Mouse (Mus musculus): ENCODE results near the gene Bad. TPM values are rescaled to one million over a fixed set of nuclear protein-coding genes. Genes with fewer than 3 reads are reported as not detected.
A peak's percentile ranks its signal among the peaks of the same experiment; 100 is the strongest.
"Not testable (repeated sequence)": the region's sequence is repeated elsewhere in the genome, so short reads cannot be mapped to it uniquely, and the experiment has no call there.

Gene Bad
- polyA plus RNA-seq, 1 experiment, result 197 TPM

- no peaks in the 10 kb centered on the region for H3K9me3 ChIP-seq
- peaks cover 57% of the 10 kb centered on the region for H3K36me3 ChIP-seq (replicated peaks; ENCODE audit: low read length)
- H3K4me3 ChIP-seq (replicated peaks), result peak overlapping the region; percentile 99
- TF ChIP-seq GATA1 (IDR thresholded peaks at IDR 0.05; ENCODE audit: borderline replicate concordance, low read length) (no peak), FLI1 (IDR thresholded peaks at IDR 0.05; ENCODE audit: low read length) (no peak)
- no peaks in the 10 kb centered on the region for H3K27me3 ChIP-seq (replicated peaks)
- H3K4me1 ChIP-seq, result peaks cover 67% of the 10 kb centered on the region
Measured at GRCm38 (mm10) chr19:6981465-6981864, 39.8 kb downstream of the Bad start.

- Histone ChIP-seq H3K4me1 (peaks cover 63% of the 10 kb centered on the region), H3K27me3 (replicated peaks) (no peaks in the 10 kb centered on the region), H3K9me3 (no peaks in the 10 kb centered on the region), H3K4me3 (replicated peaks) (no peak overlapping the region), H3K36me3 (replicated peaks; ENCODE audit: low read length) (peaks cover 38% of the 10 kb centered on the region)
- no peak for TF ChIP-seq FLI1 (IDR thresholded peaks at IDR 0.05; ENCODE audit: low read length)
- TF ChIP-seq GATA1 (IDR thresholded peaks at IDR 0.05; ENCODE audit: borderline replicate concordance, low read length), result no peak
Measured at GRCm38 (mm10) chr19:6983621-6984020, 42.0 kb downstream of the Bad start.

GRCm38 (mm10) chr19:6985300-6985699, 43.6 kb downstream of the Bad start:
- Histone ChIP-seq H3K4me3 (replicated peaks) (no peak overlapping the region), H3K4me1 (peaks cover 60% of the 10 kb centered on the region), H3K36me3 (replicated peaks; ENCODE audit: low read length) (peaks cover 45% of the 10 kb centered on the region), H3K27me3 (replicated peaks) (no peaks in the 10 kb centered on the region), H3K9me3 (no peaks in the 10 kb centered on the region)
- TF ChIP-seq GATA1 (IDR thresholded peaks at IDR 0.05; ENCODE audit: borderline replicate concordance, low read length) (no peak), FLI1 (IDR thresholded peaks at IDR 0.05; ENCODE audit: low read length) (no peak)

- Histone ChIP-seq H3K27me3 (replicated peaks) (no peaks in the 10 kb centered on the region), H3K36me3 (replicated peaks; ENCODE audit: low read length) (peaks cover 45% of the 10 kb centered on the region), H3K4me1 (peaks cover 59% of the 10 kb centered on the region), H3K4me3 (replicated peaks) (peak overlapping the region; percentile 95), H3K9me3 (no peaks in the 10 kb centered on the region)
- no peak for TF ChIP-seq GATA1 (IDR thresholded peaks at IDR 0.05; ENCODE audit: borderline replicate concordance, low read length)
- no peak for TF ChIP-seq FLI1 (IDR thresholded peaks at IDR 0.05; ENCODE audit: low read length)
Measured at GRCm38 (mm10) chr19:6985951-6986708, 44.5 kb downstream of the Bad start.

- peaks cover 56% of the 10 kb centered on the region for H3K4me1 ChIP-seq
- H3K4me3 ChIP-seq (replicated peaks), result peak within 1 kb of the TSS; percentile 95
- no peak for TF ChIP-seq GATA1 (IDR thresholded peaks at IDR 0.05; ENCODE audit: borderline replicate concordance, low read length)
- no peak for TF ChIP-seq FLI1 (IDR thresholded peaks at IDR 0.05; ENCODE audit: low read length)
Measured at GRCm38 (mm10) chr19:6987061-6987903, 45.6 kb downstream of the Bad start, which contains the start of gene Vegfb. TSS of gene Vegfb (minus strand) at chr19:6987651.

GRCm38 (mm10) chr19:6987904-6988285, 46.2 kb downstream of the Bad start:
- Histone ChIP-seq H3K4me3 (replicated peaks) (peak overlapping the region; percentile 95), H3K4me1 (peaks cover 54% of the 10 kb centered on the region), H3K9me3 (no peaks in the 10 kb centered on the region), H3K36me3 (replicated peaks; ENCODE audit: low read length) (peaks cover 37% of the 10 kb centered on the region), H3K27me3 (replicated peaks) (no peaks in the 10 kb centered on the region)
- TF ChIP-seq FLI1 (IDR thresholded peaks at IDR 0.05; ENCODE audit: low read length), result no peak
- TF ChIP-seq GATA1 (IDR thresholded peaks at IDR 0.05; ENCODE audit: borderline replicate concordance, low read length), result no peak

More at GRCm38 (mm10) chr19:6987061-6987903, 45.6 kb downstream of the Bad start, which contains the start of gene Vegfb:
- H3K36me3 ChIP-seq (replicated peaks; ENCODE audit: low read length), result peaks cover 42% of the 10 kb centered on the region
- no peaks in the 10 kb centered on the region for H3K27me3 ChIP-seq (replicated peaks)
- no peaks in the 10 kb centered on the region for H3K9me3 ChIP-seq

GRCm38 (mm10) chr19:6989251-6989650, 47.6 kb downstream of the Bad start:
- Histone ChIP-seq H3K36me3 (replicated peaks; ENCODE audit: low read length) (peaks cover 32% of the 10 kb centered on the region), H3K9me3 (no peaks in the 10 kb centered on the region), H3K4me1 (peaks cover 66% of the 10 kb centered on the region), H3K4me3 (replicated peaks) (no peak overlapping the region), H3K27me3 (replicated peaks) (no peaks in the 10 kb centered on the region)
- TF ChIP-seq GATA1 (IDR thresholded peaks at IDR 0.05; ENCODE audit: borderline replicate concordance, low read length) (no peak), FLI1 (IDR thresholded peaks at IDR 0.05; ENCODE audit: low read length) (no peak)

GRCm38 (mm10) chr19:6990712-6991111, 49.1 kb downstream of the Bad start:
- peaks cover 19% of the 10 kb centered on the region for H3K36me3 ChIP-seq (replicated peaks; ENCODE audit: low read length)
- peaks cover 72% of the 10 kb centered on the region for H3K4me1 ChIP-seq
- H3K27me3 ChIP-seq (replicated peaks), result no peaks in the 10 kb centered on the region
- no peaks in the 10 kb centered on the region for H3K9me3 ChIP-seq
- no peak overlapping the region for H3K4me3 ChIP-seq (replicated peaks)
- TF ChIP-seq FLI1 (IDR thresholded peaks at IDR 0.05; ENCODE audit: low read length), result no peak
- TF ChIP-seq GATA1 (IDR thresholded peaks at IDR 0.05; ENCODE audit: borderline replicate concordance, low read length), result no peak

GRCm38 (mm10) chr19:6991166-6991565, 49.5 kb downstream of the Bad start:
- H3K27me3 ChIP-seq (replicated peaks); H3K4me3 ChIP-seq (replicated peaks); H3K9me3 ChIP-seq: not testable (repeated sequence)
- Histone ChIP-seq H3K36me3 (replicated peaks; ENCODE audit: low read length) (peaks cover 15% of the 10 kb centered on the region), H3K4me1 (peaks cover 72% of the 10 kb centered on the region)
